Mouse (Mus musculus): ENCODE data around the gene Nlrp9b. TPM values are rescaled to one million over a fixed set of nuclear protein-coding genes. Genes with fewer than 3 reads are reported as not detected.
"Not testable (repeated sequence)": the region's sequence is repeated elsewhere in the genome, so short reads cannot be mapped to it uniquely, and the experiment has no call there.

Gene Nlrp9b
- not detected in 2 replicates for polyA plus RNA-seq (2015; fragmentation: Nextera tagmentation; extraction: Ambion mirVana)

GRCm38 (mm10) chr7:19991165-19991564 lies at the start of gene Nlrp9b:
Gene Nlrp9b, plus strand, starts transcription at chr7:19991465.
- not testable (repeated sequence) for ATAC-seq (ENCODE audit: low FRiP score, low TSS enrichment); H3K4me1 ChIP-seq (replicated peaks; ENCODE audit: control insufficient read depth, insufficient read depth); H3K4me3 ChIP-seq (ENCODE audit: low read depth, low read length); H3K4me2 ChIP-seq (replicated peaks; ENCODE audit: low read depth); H3K27ac ChIP-seq (replicated peaks); DNase-seq (ENCODE audit: low spot score); H3K27me3 ChIP-seq (ENCODE audit: control insufficient read depth, insufficient read depth, low read length); H3K9ac ChIP-seq (ENCODE audit: low read length); H3K36me3 ChIP-seq (ENCODE audit: control insufficient read depth, insufficient read depth, low read length); H3K9me3 ChIP-seq (ENCODE audit: control insufficient read depth, low read length)
- WGBS: 66% methylated on average over 8 of the region's 8 CpGs

- no peaks in the 10 kb centered on the region for H3K36me3 ChIP-seq (ENCODE audit: control insufficient read depth, insufficient read depth, low read length)
- H3K27ac ChIP-seq (replicated peaks): no peak overlapping the region
- H3K4me1 ChIP-seq (replicated peaks; ENCODE audit: control insufficient read depth, insufficient read depth): no peaks in the 10 kb centered on the region
- H3K4me3 ChIP-seq (ENCODE audit: low read depth, low read length): no peak overlapping the region
- TF ChIP-seq CTCF (IDR thresholded peaks at IDR 0.05; ENCODE audit: low read depth) (no peak), EP300 (optimal IDR thresholded peaks at IDR 0.05) (no peak)
- H3K4me2 ChIP-seq (replicated peaks; ENCODE audit: low read depth): no peak overlapping the region
- no peaks in the 10 kb centered on the region for H3K9me3 ChIP-seq (ENCODE audit: control insufficient read depth, low read length)
- DNase-seq (ENCODE audit: low spot score) (no peak), ATAC-seq (ENCODE audit: low FRiP score, low TSS enrichment) (no peak)
- no peak overlapping the region for H3K9ac ChIP-seq (ENCODE audit: low read length)
- 92% methylated on average over 8 of the region's 8 CpGs for WGBS
- no peaks in the 10 kb centered on the region for H3K27me3 ChIP-seq (ENCODE audit: control insufficient read depth, insufficient read depth, low read length)
Observed at GRCm38 (mm10) chr7:19944709-19945108, 46.6 kb upstream of the Nlrp9b start.

GRCm38 (mm10) chr7:19945201-19945600 lies 46.1 kb upstream of the Nlrp9b start:
- WGBS: 89% methylated on average over 5 of the region's 5 CpGs
- no peak for TF ChIP-seq EP300 (optimal IDR thresholded peaks at IDR 0.05)
- no peak for TF ChIP-seq CTCF (IDR thresholded peaks at IDR 0.05; ENCODE audit: low read depth)
- ATAC-seq (ENCODE audit: low FRiP score, low TSS enrichment) (no peak), DNase-seq (ENCODE audit: low spot score) (no peak)
- H3K27ac ChIP-seq (replicated peaks): no peak overlapping the region
- H3K4me3 ChIP-seq (ENCODE audit: low read depth, low read length): no peak overlapping the region
- no peak overlapping the region for H3K9ac ChIP-seq (ENCODE audit: low read length)
- H3K9me3 ChIP-seq (ENCODE audit: control insufficient read depth, low read length): no peaks in the 10 kb centered on the region
- H3K4me1 ChIP-seq (replicated peaks; ENCODE audit: control insufficient read depth, insufficient read depth): no peaks in the 10 kb centered on the region
- no peaks in the 10 kb centered on the region for H3K36me3 ChIP-seq (ENCODE audit: control insufficient read depth, insufficient read depth, low read length)
- no peaks in the 10 kb centered on the region for H3K27me3 ChIP-seq (ENCODE audit: control insufficient read depth, insufficient read depth, low read length)
- H3K4me2 ChIP-seq (replicated peaks; ENCODE audit: low read depth): no peak overlapping the region

GRCm38 (mm10) chr7:19945821-19946515 lies 45.3 kb upstream of the Nlrp9b start:
- DNase-seq (ENCODE audit: low spot score) (no peak), ATAC-seq (ENCODE audit: low FRiP score, low TSS enrichment) (no peak)
- Histone ChIP-seq H3K9ac (ENCODE audit: low read length) (no peak overlapping the region), H3K4me1 (replicated peaks; ENCODE audit: control insufficient read depth, insufficient read depth) (no peaks in the 10 kb centered on the region), H3K36me3 (ENCODE audit: control insufficient read depth, insufficient read depth, low read length) (no peaks in the 10 kb centered on the region), H3K4me3 (ENCODE audit: low read depth, low read length) (no peak overlapping the region), H3K27me3 (ENCODE audit: control insufficient read depth, insufficient read depth, low read length) (no peaks in the 10 kb centered on the region), H3K4me2 (replicated peaks; ENCODE audit: low read depth) (no peak overlapping the region), H3K9me3 (ENCODE audit: control insufficient read depth, low read length) (no peaks in the 10 kb centered on the region), H3K27ac (replicated peaks) (no peak overlapping the region)
- WGBS: 71% methylated on average over 13 of the region's 13 CpGs
- no peak for TF ChIP-seq EP300 (optimal IDR thresholded peaks at IDR 0.05)
- no peak for TF ChIP-seq CTCF (IDR thresholded peaks at IDR 0.05; ENCODE audit: low read depth)

GRCm38 (mm10) chr7:19948956-19949355 lies 42.3 kb upstream of the Nlrp9b start:
- Histone ChIP-seq H3K4me2 (replicated peaks; ENCODE audit: low read depth) (no peak overlapping the region), H3K4me1 (replicated peaks; ENCODE audit: control insufficient read depth, insufficient read depth) (no peaks in the 10 kb centered on the region), H3K4me3 (ENCODE audit: low read depth, low read length) (no peak overlapping the region), H3K9ac (ENCODE audit: low read length) (no peak overlapping the region), H3K27ac (replicated peaks) (no peak overlapping the region), H3K36me3 (ENCODE audit: control insufficient read depth, insufficient read depth, low read length) (no peaks in the 10 kb centered on the region), H3K9me3 (ENCODE audit: control insufficient read depth, low read length) (no peaks in the 10 kb centered on the region), H3K27me3 (ENCODE audit: control insufficient read depth, insufficient read depth, low read length) (no peaks in the 10 kb centered on the region)
- WGBS: 84% methylated on average over 12 of the region's 12 CpGs
- no peak for TF ChIP-seq CTCF (IDR thresholded peaks at IDR 0.05; ENCODE audit: low read depth)
- no peak for TF ChIP-seq EP300 (optimal IDR thresholded peaks at IDR 0.05)
- no peak for ATAC-seq (ENCODE audit: low FRiP score, low TSS enrichment)
- no peak for DNase-seq (ENCODE audit: low spot score)

- no peak overlapping the region for H3K4me3 ChIP-seq (ENCODE audit: low read depth, low read length)
- H3K4me1 ChIP-seq (replicated peaks; ENCODE audit: control insufficient read depth, insufficient read depth): no peaks in the 10 kb centered on the region
- no peak overlapping the region for H3K27ac ChIP-seq (replicated peaks)
- no peaks in the 10 kb centered on the region for H3K9me3 ChIP-seq (ENCODE audit: control insufficient read depth, low read length)
- H3K4me2 ChIP-seq (replicated peaks; ENCODE audit: low read depth): no peak overlapping the region
- no peaks in the 10 kb centered on the region for H3K36me3 ChIP-seq (ENCODE audit: control insufficient read depth, insufficient read depth, low read length)
- DNase-seq (ENCODE audit: low spot score) (peak; percentile 26), ATAC-seq (ENCODE audit: low FRiP score, low TSS enrichment) (peak; percentile 45; the same call in 1 of the 2 replicates)
- WGBS: 47% methylated on average over 10 of the region's 10 CpGs
- H3K27me3 ChIP-seq (ENCODE audit: control insufficient read depth, insufficient read depth, low read length): no peaks in the 10 kb centered on the region
- H3K9ac ChIP-seq (ENCODE audit: low read length): no peak overlapping the region
- no peak for TF ChIP-seq CTCF (IDR thresholded peaks at IDR 0.05; ENCODE audit: low read depth)
- TF ChIP-seq EP300 (optimal IDR thresholded peaks at IDR 0.05): no peak
Observed at GRCm38 (mm10) chr7:19949996-19950395, 41.3 kb upstream of the Nlrp9b start.

Data from stomach, postnatal 0 days (tissue).